Mouse (Mus musculus): ENCODE measurements around the gene Reps2.

DNA sequence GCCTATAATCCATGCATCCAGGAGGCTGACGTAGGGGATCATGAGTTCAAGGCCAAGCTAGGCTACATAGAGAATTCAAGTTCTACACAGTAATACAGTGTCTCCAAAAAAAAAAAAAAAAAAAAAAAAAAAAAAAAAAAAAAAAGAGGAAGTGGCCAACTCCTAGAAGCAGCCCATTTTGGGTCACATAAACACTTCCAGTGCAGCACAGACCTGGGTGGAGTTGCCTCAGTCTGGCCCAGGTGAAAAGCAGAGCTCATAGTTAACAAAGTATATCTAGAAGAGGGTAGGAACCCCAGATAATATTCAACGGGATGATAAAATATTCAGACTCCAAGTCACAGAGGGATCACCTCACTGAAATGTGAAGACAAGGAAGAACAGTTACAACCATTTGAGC, 112.4 kb downstream of the Reps2 start:
- TF ChIP-seq CTCF (IDR thresholded peaks at IDR 0.05; ENCODE audit: low read depth) (no peak), EP300 (IDR thresholded peaks at IDR 0.05; ENCODE audit: low read depth) (no peak)

Data from heart, postnatal 0 days (tissue).